Comparison of ENCODE assay signal across 8 mouse cellular contexts in genomic region chr9:57655749-57656148, GRCm38 (mm10). TPM values are rescaled to one million over a fixed set of nuclear protein-coding genes. Genes with fewer than 3 reads are reported as not detected.
DNase-seq lines count a peak whose midpoint lies in the region; ATAC-seq and TF ChIP-seq lines count a peak whose summit lies in the region.

No protein-coding gene starts in this region.

- no peak overlapping the region for H3K27ac ChIP-seq in ES-Bruce4 (ENCODE audit: insufficient read depth, low read length)
- H3K27ac ChIP-seq in forebrain, embryonic 13.5 days: no peak overlapping the region
- H3K27ac ChIP-seq in liver, embryonic 16.5 days (ENCODE audit: low read length): no peak overlapping the region
- no peak overlapping the region for H3K27ac ChIP-seq in neural tube, embryonic 13.5 days (replicated peaks)

- no peaks in the 10 kb centered on the region for H3K36me3 ChIP-seq in ES-Bruce4 (ENCODE audit: control insufficient read depth, insufficient read depth, low read length, poor library complexity, severe bottlenecking)
- no peaks in the 10 kb centered on the region for H3K36me3 ChIP-seq in forebrain, embryonic 13.5 days (ENCODE audit: poor library complexity, severe bottlenecking)
- H3K36me3 ChIP-seq in liver, embryonic 16.5 days (ENCODE audit: control insufficient read depth, insufficient read depth): no peaks in the 10 kb centered on the region
- H3K36me3 ChIP-seq in neural tube, embryonic 13.5 days: no peaks in the 10 kb centered on the region

- peak; percentile 84 for TF ChIP-seq CTCF in ES-Bruce4 (IDR thresholded peaks at IDR 0.05; ENCODE audit: low read depth, low read length)

- intact Hi-C loops in heart, postnatal 10 days (cut with DNase I): loop anchor here (1.0 to 5.0 kb wide), 4 partner anchors 26 to 168 kb away; partner anchors contain the start of gene Cox5a

- peak; percentile 95 to 98 for DNase-seq in heart, postnatal 10 days
- DNase-seq in kidney, postnatal 4 days: peak; percentile 96 to 98
- DNase-seq in telencephalon, adult 2 months (ENCODE audit: low read depth, low spot score): peak; percentile 55

- 0 out of 2 replicates have a peak, but pooled peaks have one; percentile 10 for TF ChIP-seq EP300 in ES-Bruce4 (IDR thresholded peaks at IDR 0.05; ENCODE audit: insufficient read depth, low read depth, low read length)

- no peaks in the 10 kb centered on the region for H3K27me3 ChIP-seq in ES-Bruce4 (ENCODE audit: control insufficient read depth, insufficient read depth, low read length, poor library complexity, severe bottlenecking)
- H3K27me3 ChIP-seq in forebrain, embryonic 13.5 days: 0 out of 2 replicates have a peak, but pooled peaks cover 8% of the 10 kb centered on the region
- no peaks in the 10 kb centered on the region; the same call in 1 of the 2 replicates for H3K27me3 ChIP-seq in liver, embryonic 16.5 days (ENCODE audit: control insufficient read depth, insufficient read depth, low read depth, low read length)
- peaks cover 5% of the 10 kb centered on the region; the same call in 1 of the 2 replicates for H3K27me3 ChIP-seq in neural tube, embryonic 13.5 days

- TF ChIP-seq POLR2A in ES-Bruce4 (IDR thresholded peaks at IDR 0.05; ENCODE audit: insufficient read depth, low read length): peak; percentile 27

- H3K4me3 ChIP-seq in ES-Bruce4 (ENCODE audit: low read depth, low read length): peak overlapping the region; percentile 34; the same call in 1 of the 2 replicates
- H3K4me3 ChIP-seq in forebrain, embryonic 13.5 days: no peak overlapping the region
- H3K4me3 ChIP-seq in liver, embryonic 16.5 days (ENCODE audit: low read depth, low read length): 0 out of 2 replicates have a peak overlapping the region, but pooled peaks have one; percentile 13
- H3K4me3 ChIP-seq in neural tube, embryonic 13.5 days: no peak overlapping the region

- H3K4me1 ChIP-seq in ES-Bruce4 (ENCODE audit: control insufficient read depth, insufficient read depth, low read length): peaks cover 3% of the 10 kb centered on the region
- peaks cover 17% of the 10 kb centered on the region for H3K4me1 ChIP-seq in forebrain, embryonic 13.5 days
- H3K4me1 ChIP-seq in liver, embryonic 16.5 days (ENCODE audit: control insufficient read depth, low read depth, low read length): peaks cover 18% of the 10 kb centered on the region
- peaks cover 22% of the 10 kb centered on the region for H3K4me1 ChIP-seq in neural tube, embryonic 13.5 days (replicated peaks)

- ATAC-seq in cerebellum, adult (ENCODE audit: insufficient number of reproducible peaks, low FRiP score, low TSS enrichment): peak; percentile 80
- peak; percentile 86 for ATAC-seq in forebrain, embryonic 13.5 days
- peak; percentile 53 for ATAC-seq in liver, embryonic 16.5 days (ENCODE audit: low read depth)
- ATAC-seq in neural tube, embryonic 13.5 days (ENCODE audit: low read depth): peak; percentile 58; the same call in 1 of the 2 replicates

- no peaks in the 10 kb centered on the region for H3K9me3 ChIP-seq in ES-Bruce4 (replicated peaks; ENCODE audit: control insufficient read depth, insufficient read depth, low read length, poor library complexity, severe bottlenecking)
- no peaks in the 10 kb centered on the region for H3K9me3 ChIP-seq in forebrain, embryonic 13.5 days (replicated peaks)
- H3K9me3 ChIP-seq in liver, embryonic 16.5 days (replicated peaks; ENCODE audit: control insufficient read depth, low read length): no peaks in the 10 kb centered on the region
- no peaks in the 10 kb centered on the region for H3K9me3 ChIP-seq in neural tube, embryonic 13.5 days

- H3K4me2 ChIP-seq in forebrain, embryonic 13.5 days: peak overlapping the region; percentile 48
- H3K4me2 ChIP-seq in liver, embryonic 16.5 days (ENCODE audit: low read depth, low read length): peak overlapping the region; percentile 58
- peak overlapping the region; percentile 51 for H3K4me2 ChIP-seq in neural tube, embryonic 13.5 days

- no peak overlapping the region for H3K9ac ChIP-seq in ES-Bruce4 (ENCODE audit: low read depth, poor library complexity, severe bottlenecking)
- H3K9ac ChIP-seq in forebrain, embryonic 13.5 days: peak overlapping the region; percentile 35
- peak overlapping the region; percentile 21; the same call in 1 of the 2 replicates for H3K9ac ChIP-seq in liver, embryonic 16.5 days (ENCODE audit: low read depth, low read length)
- H3K9ac ChIP-seq in neural tube, embryonic 13.5 days: peak overlapping the region; percentile 53

- 3% methylated on average over 11 of the region's 11 CpGs for WGBS in forebrain, embryonic 13.5 days
- 2% methylated on average over 11 of the region's 11 CpGs for WGBS in liver, embryonic 16.5 days (ENCODE audit: insufficient replicate concordance)
- WGBS in neural tube, embryonic 13.5 days: 2% methylated on average over 11 of the region's 11 CpGs

RNA-seq across cellular contexts. Expression of gene Csk, which starts 2.3 kb away (rescaled TPM):
- polyA plus RNA-seq in ES-Bruce4 (2011; ENCODE audit: insufficient read depth, insufficient read length, low read depth, missing spikeins): 30.7 and 35.5 TPM in 2 replicates
- 35.0 and 39.8 TPM in 2 replicates for polyA plus RNA-seq in forebrain, embryonic 13.5 days (2015; fragmentation: Nextera tagmentation; extraction: Ambion mirVana)
- total RNA-seq in heart, postnatal 10 days (2021): 10 to 100 TPM; 35.9 to 44.5 TPM
- polyA plus RNA-seq in liver, embryonic 16.5 days (2015; fragmentation: Nextera tagmentation; extraction: Ambion mirVana): 13.3 and 13.5 TPM in 2 replicates
- 43.7 and 43.9 TPM in 2 replicates for polyA plus RNA-seq in neural tube, embryonic 13.5 days (2015; fragmentation: Nextera tagmentation; extraction: Ambion mirVana)

RNA-seq across cellular contexts. Expression of gene Cyp1a2, which starts 27.8 kb away (rescaled TPM):
- polyA plus RNA-seq in ES-Bruce4 (2011; ENCODE audit: insufficient read depth, insufficient read length, low read depth, missing spikeins): 0.37 TPM in 1 of 2 replicates, not detected in the other
- not detected in 2 replicates for polyA plus RNA-seq in forebrain, embryonic 13.5 days (2015; fragmentation: Nextera tagmentation; extraction: Ambion mirVana)
- total RNA-seq in heart, postnatal 10 days (2021): not detected
- 0.12 TPM in 2 replicates for polyA plus RNA-seq in liver, embryonic 16.5 days (2015; fragmentation: Nextera tagmentation; extraction: Ambion mirVana)
- not detected in 2 replicates for polyA plus RNA-seq in neural tube, embryonic 13.5 days (2015; fragmentation: Nextera tagmentation; extraction: Ambion mirVana)

RNA-seq across cellular contexts. Expression of gene Cyp1a1, which starts 32.0 kb away (rescaled TPM):
- polyA plus RNA-seq in ES-Bruce4 (2011; ENCODE audit: insufficient read depth, insufficient read length, low read depth, missing spikeins): 1.2 and 1.8 TPM in 2 replicates
- polyA plus RNA-seq in forebrain, embryonic 13.5 days (2015; fragmentation: Nextera tagmentation; extraction: Ambion mirVana): 0.06 TPM in 1 of 2 replicates, not detected in the other
- total RNA-seq in heart, postnatal 10 days (2021): not detected
- polyA plus RNA-seq in liver, embryonic 16.5 days (2015; fragmentation: Nextera tagmentation; extraction: Ambion mirVana): 0.05 and 0.07 TPM in 2 replicates
- polyA plus RNA-seq in neural tube, embryonic 13.5 days (2015; fragmentation: Nextera tagmentation; extraction: Ambion mirVana): 0.15 TPM in 1 of 2 replicates, not detected in the other

RNA-seq across cellular contexts. Expression of gene Lman1l, which starts 35.2 kb away (rescaled TPM):
- not detected in 2 replicates for polyA plus RNA-seq in ES-Bruce4 (2011; ENCODE audit: insufficient read depth, insufficient read length, low read depth, missing spikeins)
- not detected in 2 replicates for polyA plus RNA-seq in forebrain, embryonic 13.5 days (2015; fragmentation: Nextera tagmentation; extraction: Ambion mirVana)
- not detected for total RNA-seq in heart, postnatal 10 days (2021)
- polyA plus RNA-seq in liver, embryonic 16.5 days (2015; fragmentation: Nextera tagmentation; extraction: Ambion mirVana): not detected in 2 replicates
- polyA plus RNA-seq in neural tube, embryonic 13.5 days (2015; fragmentation: Nextera tagmentation; extraction: Ambion mirVana): not detected in 2 replicates

RNA-seq across cellular contexts. Expression of gene Cplx3, which starts 49.7 kb away (rescaled TPM):
- not detected in 2 replicates for polyA plus RNA-seq in ES-Bruce4 (2011; ENCODE audit: insufficient read depth, insufficient read length, low read depth, missing spikeins)
- polyA plus RNA-seq in forebrain, embryonic 13.5 days (2015; fragmentation: Nextera tagmentation; extraction: Ambion mirVana): not detected in 2 replicates
- not detected for total RNA-seq in heart, postnatal 10 days (2021)
- polyA plus RNA-seq in liver, embryonic 16.5 days (2015; fragmentation: Nextera tagmentation; extraction: Ambion mirVana): not detected in 2 replicates
- not detected in 2 replicates for polyA plus RNA-seq in neural tube, embryonic 13.5 days (2015; fragmentation: Nextera tagmentation; extraction: Ambion mirVana)

Comparison
In these comparisons a context has a peak if more than half of its experiments do, and no peak if none do; other contexts are left out.
1. H3K4me3 ChIP-seq: peak in ES-Bruce4 (single experiment) and liver, embryonic 16.5 days (single experiment); none in forebrain, embryonic 13.5 days (single experiment) and neural tube, embryonic 13.5 days (single experiment).
2. Peak in every context shown above with its lines, with median percentiles within 50 percentile points of each other: ATAC-seq, H3K4me2 ChIP-seq and DNase-seq.